Mouse (Mus musculus) urinary bladder, postnatal 4 days (tissue): ENCODE measurements around the gene Hormad1.
"Not testable (repeated sequence)": the region's sequence is repeated elsewhere in the genome, so short reads cannot be mapped to it uniquely, and the experiment has no call there.

ENCODE experiments used
- DNase-seq, 2 experiments: peaks; one replicate each; pipeline ENCODE4 v3.0.0; 2021 to 2022; ENCODE audit warnings: low spot score in 2 of 2

Gene Hormad1

GRCm38 (mm10) chr3:95561826-95562225 lies 2.3 kb downstream of the Hormad1 start:
- no peak for DNase-seq

GRCm38 (mm10) chr3:95569585-95569984 lies 10.1 kb downstream of the Hormad1 start:
- no peak for DNase-seq

- DNase-seq, result no peak
Observed at GRCm38 (mm10) chr3:95587754-95588603, 28.5 kb downstream of the Hormad1 start.

- peak; percentile 91 to 92 for DNase-seq
Observed at GRCm38 (mm10) chr3:95588604-95589086, 29.2 kb downstream of the Hormad1 start, which contains the start of gene Golph3l. Golph3l (plus strand) TSS chr3:95588934.

GRCm38 (mm10) chr3:95598734-95599133 lies 39.3 kb downstream of the Hormad1 start:
- no peak for DNase-seq

GRCm38 (mm10) chr3:95601287-95601686 lies 41.8 kb downstream of the Hormad1 start:
- no peak for DNase-seq

GRCm38 (mm10) chr3:95606096-95606495 lies 46.6 kb downstream of the Hormad1 start:
- DNase-seq, result no peak

- DNase-seq, result no peak
Observed at GRCm38 (mm10) chr3:95609195-95609594, 49.7 kb downstream of the Hormad1 start.

GRCm38 (mm10) chr3:95613996-95614395 lies 54.5 kb downstream of the Hormad1 start:
- DNase-seq, result no peak

- DNase-seq, result no peak
Observed at GRCm38 (mm10) chr3:95618511-95618910, 59.0 kb downstream of the Hormad1 start.

- no peak for DNase-seq
Observed at GRCm38 (mm10) chr3:95621241-95621640, 61.8 kb downstream of the Hormad1 start.

- not testable (repeated sequence) for DNase-seq
Observed at GRCm38 (mm10) chr3:95622421-95622820, 62.9 kb downstream of the Hormad1 start.

GRCm38 (mm10) chr3:95623551-95623950 lies 64.1 kb downstream of the Hormad1 start:
- no peak for DNase-seq

GRCm38 (mm10) chr3:95623991-95624515 lies 64.6 kb downstream of the Hormad1 start:
- not testable (repeated sequence) for DNase-seq

GRCm38 (mm10) chr3:95624628-95625503 lies 65.4 kb downstream of the Hormad1 start, which contains the start of gene Ensa:
Ensa (plus strand) TSS chr3:95624993.
- DNase-seq, result peak; percentile 96 to 97

GRCm38 (mm10) chr3:95627763-95628162 lies 68.3 kb downstream of the Hormad1 start:
- no peak for DNase-seq

GRCm38 (mm10) chr3:95629755-95630154 lies 70.3 kb downstream of the Hormad1 start:
- DNase-seq, result no peak

- DNase-seq, result no peak
Observed at GRCm38 (mm10) chr3:95630856-95631255, 71.4 kb downstream of the Hormad1 start.

- DNase-seq, result no peak
Observed at GRCm38 (mm10) chr3:95631304-95631703, 71.8 kb downstream of the Hormad1 start.

- no peak for DNase-seq
Observed at GRCm38 (mm10) chr3:95632648-95633588, 73.4 kb downstream of the Hormad1 start.

- no peak for DNase-seq
Observed at GRCm38 (mm10) chr3:95635636-95636035, 76.2 kb downstream of the Hormad1 start.
